Mouse (Mus musculus) B cell, adult 2 months (primary cell): ENCODE results near the gene Zdhhc14.

ENCODE experiments used
- DNase-seq, 2 experiments: peaks; one replicate each; pipeline ENCODE4 v3.0.0; 2022

The Zdhhc14 gene

GRCm38 (mm10) chr17:5747539-5748500 is 255.5 kb downstream of the Zdhhc14 start:
- no peak for DNase-seq

GRCm38 (mm10) chr17:5748501-5748894 is 256.1 kb downstream of the Zdhhc14 start:
- peak; percentile 63 to 64 for DNase-seq

- DNase-seq, result no peak
Measured at GRCm38 (mm10) chr17:5750278-5750677, 257.9 kb downstream of the Zdhhc14 start.

DNA sequence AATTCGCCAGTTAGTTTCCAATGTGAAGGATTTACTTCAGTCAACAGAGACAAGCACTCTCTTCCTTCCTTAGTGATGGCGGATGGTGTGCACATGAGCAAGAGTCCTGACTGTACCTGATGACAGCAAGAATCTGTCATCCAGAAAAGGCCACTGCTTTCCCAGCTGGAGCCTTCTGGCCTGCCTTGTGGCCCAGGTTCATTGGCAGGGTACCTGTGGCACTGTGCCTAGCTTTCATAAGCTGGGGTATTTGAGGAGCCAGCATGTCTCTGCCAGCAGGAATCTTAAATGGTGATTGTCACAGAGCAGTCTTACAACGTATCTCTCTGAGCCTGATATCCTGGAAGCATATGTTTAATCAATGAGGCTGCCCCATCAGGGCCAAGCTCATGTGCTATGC is 258.7 kb downstream of the Zdhhc14 start:
- DNase-seq, result no peak

DNA sequence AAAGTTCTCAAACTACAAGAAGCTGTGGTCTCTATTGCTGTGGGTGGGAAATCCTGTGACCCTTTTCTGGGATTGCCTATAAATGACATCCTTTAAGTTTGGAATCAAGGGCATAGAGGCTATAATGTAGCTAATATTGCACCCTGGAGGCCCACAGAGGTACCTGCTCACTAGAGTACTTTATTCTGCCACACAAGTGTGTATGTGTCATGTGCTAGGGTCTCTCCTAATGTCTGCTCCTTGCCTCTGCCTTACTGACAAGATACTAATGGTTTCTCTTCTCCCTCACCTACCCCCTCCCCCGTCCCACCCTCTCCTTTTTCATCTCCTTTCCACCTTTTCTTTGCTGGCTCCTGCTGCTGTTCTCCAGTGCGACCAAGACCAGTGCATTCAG is 260.0 kb downstream of the Zdhhc14 start:
- no peak for DNase-seq

GRCm38 (mm10) chr17:5752716-5753585 is 260.6 kb downstream of the Zdhhc14 start:
- DNase-seq, result peak; percentile 67 to 69

GRCm38 (mm10) chr17:5755489-5755888 is 263.1 kb downstream of the Zdhhc14 start:
- no peak for DNase-seq

DNA sequence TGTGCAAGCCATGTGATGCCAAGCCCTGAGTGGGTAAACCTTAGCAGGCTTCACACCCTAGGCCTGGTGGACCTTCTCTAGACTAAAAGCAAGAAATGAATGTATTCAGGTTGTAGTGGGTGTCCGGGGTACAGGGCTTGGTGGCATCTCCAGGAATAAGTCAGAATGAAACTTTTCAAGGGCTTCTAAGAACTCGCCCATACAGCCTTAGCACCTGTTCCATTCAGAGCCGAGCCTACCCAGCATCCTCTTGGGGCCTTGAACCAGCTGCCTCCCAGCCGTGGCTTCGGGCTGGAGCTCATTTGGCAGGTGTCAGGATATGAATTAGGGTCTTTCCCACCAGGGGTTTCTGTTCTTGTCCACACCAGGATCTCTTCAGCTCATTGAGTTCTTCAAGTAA is 263.7 kb downstream of the Zdhhc14 start:
- DNase-seq, result no peak

- no peak for DNase-seq
Measured at GRCm38 (mm10) chr17:5756855-5757254, 264.5 kb downstream of the Zdhhc14 start.

- no peak for DNase-seq
Measured at GRCm38 (mm10) chr17:5763768-5764167, 271.4 kb downstream of the Zdhhc14 start.

GRCm38 (mm10) chr17:5764270-5764669 is 271.9 kb downstream of the Zdhhc14 start:
- no peak for DNase-seq

DNA sequence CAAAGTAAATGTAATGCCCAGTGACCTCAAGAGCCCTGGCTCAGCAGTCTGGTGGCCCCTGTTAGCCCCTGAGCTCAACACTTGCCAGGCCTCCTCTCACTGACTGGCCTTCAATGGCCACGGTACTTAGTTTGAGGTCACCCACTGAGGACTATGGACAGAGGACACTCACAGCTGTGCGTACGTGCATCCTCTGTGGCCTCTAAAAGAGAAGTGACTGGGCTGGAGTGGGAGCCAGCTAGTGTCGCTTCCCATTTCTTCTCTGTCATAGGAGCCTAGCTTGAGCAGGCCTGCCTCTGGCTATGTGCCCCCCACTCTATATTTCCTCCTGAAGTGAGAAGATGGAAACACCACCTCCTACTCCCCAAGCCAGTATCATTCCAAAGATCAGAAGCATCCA is 273.4 kb downstream of the Zdhhc14 start:
- no peak for DNase-seq

GRCm38 (mm10) chr17:5768164-5768705 is 275.9 kb downstream of the Zdhhc14 start:
- DNase-seq, result no peak

DNA sequence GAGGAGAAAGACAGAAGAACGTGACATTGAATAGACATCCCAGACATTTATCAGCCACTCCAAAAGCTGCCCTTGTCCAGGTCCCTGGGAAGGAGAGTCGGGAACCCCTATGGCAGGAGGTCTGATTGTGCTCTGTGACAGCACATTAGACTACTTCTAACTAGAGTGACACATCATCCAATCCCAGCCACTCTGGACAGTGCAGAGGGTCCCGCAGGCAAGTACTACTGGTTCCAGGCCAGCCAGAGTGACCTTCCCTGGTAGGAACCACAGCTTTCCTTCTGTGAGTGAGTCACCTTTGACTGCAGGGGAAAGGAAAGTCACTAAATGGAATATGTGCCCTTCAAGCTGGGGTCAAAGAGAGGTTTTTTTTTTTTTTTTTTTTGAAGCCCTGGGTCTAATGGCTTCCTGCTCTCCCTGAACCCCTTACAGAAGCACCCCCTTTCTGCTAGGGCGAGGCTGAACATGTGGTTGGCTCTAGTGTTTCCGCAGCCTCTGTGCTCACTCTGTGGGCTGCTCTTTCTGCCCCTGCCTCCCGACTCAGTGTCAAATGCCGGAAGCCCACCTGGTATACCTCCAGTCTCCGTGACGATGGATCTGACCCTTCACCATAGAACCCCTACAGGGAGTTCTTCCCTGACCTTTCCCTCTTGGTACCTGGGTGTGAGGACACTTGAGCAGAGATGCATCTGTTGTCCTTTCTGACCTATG is 276.6 kb downstream of the Zdhhc14 start:
- DNase-seq, result no peak

- DNase-seq, result peak in 1 of 2 experiments; percentile 13
Measured at GRCm38 (mm10) chr17:5769776-5770175, 277.4 kb downstream of the Zdhhc14 start.

DNA sequence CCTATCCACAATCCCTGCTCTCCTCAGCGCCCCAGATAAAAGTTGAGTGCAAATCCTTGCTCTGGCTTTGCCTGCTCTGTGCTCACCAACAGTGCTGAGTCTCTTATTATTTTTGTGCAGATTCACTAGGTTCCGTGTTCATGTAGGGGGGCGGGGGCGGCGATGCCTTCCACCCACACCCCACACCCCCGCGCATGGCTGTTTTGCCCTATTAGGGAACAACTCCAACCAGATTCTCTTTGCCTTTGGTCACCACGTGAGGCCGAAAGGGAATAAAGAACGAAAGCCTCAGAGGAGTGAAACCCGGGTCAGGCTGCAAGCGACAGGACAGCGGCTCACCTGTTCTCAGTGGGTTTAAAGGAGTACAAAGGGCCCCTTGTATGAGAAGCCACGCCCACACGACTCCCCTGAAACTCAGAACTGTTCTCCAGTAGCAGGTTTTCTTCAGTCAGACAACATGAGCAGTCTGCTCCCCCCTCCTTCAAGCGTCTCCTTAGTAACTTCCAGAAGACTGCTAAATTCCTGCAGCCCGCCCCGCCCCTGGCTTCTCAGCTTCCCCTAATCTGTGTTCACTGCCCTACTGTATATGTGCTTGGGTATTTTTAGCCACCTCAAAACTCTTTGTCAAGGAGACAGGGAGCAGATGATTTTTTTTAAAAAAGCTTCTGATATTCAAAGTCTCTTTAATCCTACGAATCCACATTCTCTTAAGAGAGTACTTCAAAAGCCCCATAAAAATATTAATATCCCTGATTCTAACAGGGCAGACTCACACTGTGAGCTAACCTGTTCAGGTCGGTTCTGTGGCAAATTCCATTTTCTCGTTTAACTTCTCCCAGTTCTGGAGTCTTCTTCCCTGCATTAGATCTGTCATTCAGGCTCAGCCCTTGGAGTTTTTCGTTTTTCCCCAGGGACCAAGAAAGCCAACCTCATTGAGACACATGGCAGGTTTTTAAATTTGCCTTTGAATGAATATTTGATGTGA is 278.2 kb downstream of the Zdhhc14 start:
- peak in 1 of 2 experiments; percentile 17 for DNase-seq

DNA sequence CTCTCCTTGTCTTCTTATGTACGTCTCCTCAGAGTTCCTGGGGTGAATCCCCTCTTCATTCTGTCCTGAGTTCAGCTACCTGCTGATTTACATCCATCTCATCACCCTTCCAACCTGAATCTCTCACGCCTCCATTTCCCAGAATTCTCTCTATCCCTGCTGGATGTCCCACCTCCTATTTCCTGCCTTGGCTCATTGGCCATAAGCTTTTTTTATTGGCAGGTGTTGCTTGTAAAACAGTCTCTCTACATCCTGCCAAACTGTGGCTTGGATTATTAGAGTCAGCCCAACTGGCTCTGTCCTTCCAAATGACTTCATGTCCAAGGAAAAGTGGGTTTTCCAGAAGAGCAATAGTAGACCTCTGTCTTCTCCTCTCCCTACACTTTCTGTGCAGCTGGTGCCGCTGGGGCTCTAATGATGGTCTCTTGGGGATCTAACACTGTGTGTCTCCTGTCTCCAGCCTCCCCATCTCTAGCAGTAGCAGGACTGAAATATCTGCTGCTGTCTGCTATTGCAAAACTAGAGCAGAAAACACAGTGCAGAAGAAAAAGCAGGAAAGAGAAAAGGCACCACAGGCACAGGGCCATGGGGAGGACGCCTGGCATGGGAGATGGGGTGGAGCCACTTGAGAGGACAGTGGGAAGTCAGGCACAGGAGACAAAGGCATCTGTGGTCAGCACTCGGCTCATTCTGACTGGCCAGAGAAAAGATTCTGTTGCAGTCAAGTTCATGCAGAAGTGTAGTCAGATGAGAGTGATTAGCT is 288.0 kb downstream of the Zdhhc14 start:
- DNase-seq, result no peak

GRCm38 (mm10) chr17:5785238-5785637 is 292.9 kb downstream of the Zdhhc14 start:
- no peak for DNase-seq

DNA sequence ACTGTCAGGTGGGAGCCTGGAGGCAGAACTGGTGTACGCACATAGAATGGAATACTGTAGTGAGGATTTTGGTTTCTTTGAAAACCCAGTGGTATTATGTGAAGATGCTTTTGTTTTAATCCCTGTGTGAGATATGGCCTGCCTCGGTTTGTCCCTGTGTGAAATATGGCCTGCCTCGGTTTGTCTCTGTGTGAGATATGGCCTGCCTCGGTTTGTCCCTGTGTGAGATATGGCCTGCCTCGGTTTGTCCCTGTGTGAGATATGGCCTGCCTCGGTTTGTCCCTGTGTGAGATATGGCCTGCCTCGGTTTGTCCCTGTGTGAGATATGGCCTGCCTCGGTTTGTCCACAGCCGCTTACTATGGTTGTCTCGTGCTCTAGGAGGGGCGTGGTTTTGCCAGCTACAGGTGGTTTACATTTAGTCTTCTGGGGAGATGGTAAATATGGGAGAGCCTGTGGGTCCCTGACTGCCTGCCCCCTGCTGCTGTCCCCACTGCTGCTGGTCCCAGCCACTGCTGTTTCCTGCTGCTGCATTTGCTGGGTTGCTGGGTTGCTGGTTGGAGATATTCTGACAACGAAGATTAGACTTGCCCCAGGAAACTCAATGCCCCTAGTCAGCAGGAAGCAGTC is 299.9 kb downstream of the Zdhhc14 start:
- no peak for DNase-seq

DNA sequence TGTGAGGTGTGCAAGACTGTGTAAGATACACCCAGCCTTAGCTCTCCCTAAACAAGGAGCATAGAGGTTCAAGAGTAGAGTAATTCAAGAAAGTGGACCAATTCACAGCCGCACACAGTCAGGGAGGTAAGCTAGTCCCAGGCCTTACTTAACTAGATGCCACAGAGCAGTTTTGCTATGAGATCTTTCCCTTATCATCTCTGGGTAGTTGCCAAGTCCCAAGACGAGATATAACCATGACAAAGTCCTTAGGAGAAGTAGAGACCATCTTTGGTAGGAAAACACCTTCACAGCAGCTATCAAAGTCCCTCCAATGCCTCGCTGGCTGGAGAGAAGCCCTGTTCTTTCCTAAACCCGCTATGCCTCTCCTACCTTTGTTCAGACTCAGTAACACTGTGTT is 301.2 kb downstream of the Zdhhc14 start:
- no peak for DNase-seq
